Mouse (Mus musculus) kidney, postnatal 4 days (tissue): ENCODE measurements around the gene Sars.

ENCODE experiments used
- DNase-seq, 2 experiments: peaks; one replicate each; pipeline ENCODE4 v3.0.0; 2021; ENCODE audit warnings: mixed read lengths in 2 of 2

Sars gene

DNA sequence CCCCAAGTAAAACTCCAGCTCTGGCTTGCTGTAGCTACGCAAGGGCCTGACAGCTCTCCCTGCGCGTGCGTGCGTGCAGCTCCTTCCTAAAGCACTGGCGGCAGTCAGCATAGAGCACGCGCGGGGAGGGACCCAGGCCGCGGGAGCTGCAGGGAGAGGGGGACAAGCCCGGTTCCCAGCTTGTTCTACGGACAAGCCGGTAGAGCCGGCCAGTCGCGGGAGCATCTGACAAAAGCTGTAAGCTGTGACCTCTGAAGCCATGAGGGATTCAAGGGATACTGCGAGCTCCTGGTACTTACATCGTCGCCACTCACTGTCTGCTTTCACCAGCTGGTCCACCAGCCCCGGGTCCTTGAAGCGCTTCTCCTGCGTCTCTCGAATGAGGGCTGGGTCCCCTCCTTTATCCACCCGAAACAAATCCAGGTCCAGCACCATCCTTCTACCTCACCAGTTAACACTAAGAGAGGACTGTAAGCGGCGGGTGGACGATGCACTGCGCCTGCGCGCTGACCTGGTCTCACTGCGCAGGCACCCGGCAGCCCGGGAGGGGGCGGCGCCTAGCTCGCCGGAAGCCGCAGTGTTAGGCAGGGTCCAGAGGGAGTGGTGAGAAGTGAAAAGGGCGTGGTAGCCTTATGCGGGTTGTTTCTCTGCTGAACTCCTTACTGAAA, at the start of gene Sars:
Gene Sars (minus strand): TSS at position 512 of the 668 bp plus-strand sequence.
- peak; percentile 94 to 97 for DNase-seq

DNA sequence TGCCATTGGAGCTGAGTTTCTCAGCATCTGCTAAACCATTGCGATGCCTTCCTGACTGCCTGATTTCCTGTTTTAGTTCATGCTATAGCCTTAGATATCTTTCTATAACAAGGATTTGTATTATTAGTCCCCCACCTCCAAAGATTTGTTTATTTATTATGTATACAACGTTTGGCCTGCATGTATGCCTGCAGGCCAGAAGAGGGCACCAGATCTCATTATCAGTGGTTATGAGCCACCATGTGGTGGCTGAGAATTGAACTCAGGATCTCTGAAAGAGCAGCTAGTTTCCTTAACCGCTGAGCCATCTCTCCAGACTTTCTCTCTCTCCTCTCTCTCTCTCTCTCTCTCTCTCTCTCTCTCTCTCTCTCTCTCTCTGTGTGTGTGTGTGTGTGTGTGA, 45.0 kb upstream of the Sars start:
- DNase-seq = no peak

- DNase-seq = no peak
These were observed 39.7 kb upstream of the Sars start for GRCm38 (mm10) chr3:108484749-108485148.

DNA sequence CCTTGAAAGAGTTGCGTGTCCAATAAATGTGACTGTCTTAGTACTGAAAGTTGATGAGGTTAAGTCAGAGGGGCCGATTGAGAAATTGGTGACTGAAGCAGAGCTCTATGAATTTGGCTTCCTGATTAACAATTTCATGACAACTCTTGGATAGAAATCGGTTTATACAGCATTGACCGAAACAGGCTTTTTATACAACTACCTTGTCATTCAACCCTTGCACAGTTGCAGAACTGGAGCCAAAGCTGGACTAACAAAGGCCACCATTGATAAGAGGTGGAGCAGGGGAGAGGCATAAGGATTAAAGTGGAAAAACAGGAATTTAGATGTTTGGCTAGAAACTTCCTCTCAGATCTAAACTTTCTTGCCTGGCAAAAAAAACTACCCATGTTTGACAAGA, 33.8 kb upstream of the Sars start:
- DNase-seq = no peak

- DNase-seq = peak; percentile 74 to 83
These were observed 32.0 kb upstream of the Sars start for GRCm38 (mm10) chr3:108476761-108477619.

DNA sequence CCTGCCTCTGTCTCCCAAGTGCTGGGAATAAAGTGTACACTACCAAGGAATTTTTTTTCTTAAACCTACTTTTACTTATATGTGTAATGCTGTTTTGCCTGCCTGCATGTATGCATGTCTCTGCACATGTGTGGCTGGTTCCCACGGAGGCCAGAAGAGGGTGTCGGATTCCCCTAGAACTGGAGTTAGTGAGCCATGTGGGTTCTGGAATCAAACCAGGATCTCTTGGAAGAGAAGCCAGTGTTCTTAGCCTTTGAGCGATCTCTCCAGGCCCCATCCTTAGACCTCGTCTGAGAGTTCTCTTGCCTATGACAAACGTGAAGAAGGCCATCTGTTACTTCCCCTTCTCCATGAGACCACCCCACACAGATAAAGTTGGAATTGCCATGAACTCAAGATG, 30.5 kb upstream of the Sars start:
- peak in 1 of 2 experiments; percentile 25 for DNase-seq

DNA sequence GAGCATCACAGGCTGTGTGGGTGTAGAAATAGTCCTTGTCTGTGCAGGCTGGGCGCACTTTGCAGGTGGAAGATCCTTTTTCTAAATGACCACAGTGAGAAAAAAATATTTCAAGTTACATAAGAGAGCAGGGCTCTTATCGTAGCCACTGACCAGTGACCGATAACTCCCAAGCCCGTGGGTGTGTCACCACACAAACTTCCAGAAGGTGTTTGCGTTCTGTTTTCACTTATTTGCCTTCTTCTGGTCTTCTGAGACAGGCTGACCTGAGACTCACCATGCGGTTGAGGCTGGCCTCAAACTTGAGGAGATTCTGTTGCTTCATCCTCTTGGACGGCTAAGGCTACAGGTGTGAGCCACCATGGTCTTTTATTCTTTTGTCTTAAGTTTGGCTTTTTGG, 30.0 kb upstream of the Sars start:
- no peak for DNase-seq

DNA sequence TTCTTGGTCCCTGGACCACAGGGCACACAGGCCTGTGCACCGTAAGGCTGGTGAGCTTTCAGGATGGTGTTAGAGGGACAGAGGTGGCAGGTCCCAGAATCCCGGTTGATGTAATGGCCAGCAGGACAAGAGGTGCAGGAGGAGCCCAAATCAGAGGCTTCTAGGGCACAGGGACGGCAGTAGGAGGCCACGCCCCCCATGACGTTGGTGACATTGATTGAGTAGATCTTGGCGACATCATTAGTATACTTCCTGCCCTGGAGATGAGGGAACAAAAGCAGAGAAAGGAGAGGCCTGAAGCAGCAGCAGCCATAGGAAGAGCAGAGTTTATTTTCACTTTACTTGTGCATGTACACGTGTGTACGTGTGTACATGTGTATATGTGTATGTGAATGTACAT, 22.8 kb upstream of the Sars start:
- peak; percentile 53 to 65 for DNase-seq

DNA sequence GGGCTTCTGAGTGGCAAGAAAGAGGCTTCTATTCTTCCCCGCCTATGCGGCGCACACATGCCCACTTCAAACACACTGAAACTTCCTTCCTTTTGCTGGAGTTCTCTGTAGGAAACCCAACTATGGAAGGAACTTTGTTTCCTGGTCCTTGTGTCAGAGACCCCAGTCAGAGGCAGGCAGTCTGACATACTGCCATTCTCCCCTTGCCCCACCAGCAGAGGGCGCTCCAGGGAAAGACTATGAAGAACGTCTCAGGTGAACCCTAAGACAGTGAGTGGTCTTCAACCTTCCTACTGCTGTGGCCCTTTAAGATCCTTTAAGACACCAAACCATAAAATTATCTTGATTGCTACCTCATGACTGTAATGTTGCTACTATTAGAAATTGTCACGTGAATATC, 21.4 kb upstream of the Sars start:
- peak; percentile 74 to 75 for DNase-seq

- peak; percentile 66 to 77 for DNase-seq
These were observed 13.9 kb upstream of the Sars start for GRCm38 (mm10) chr3:108458866-108459265.

DNA sequence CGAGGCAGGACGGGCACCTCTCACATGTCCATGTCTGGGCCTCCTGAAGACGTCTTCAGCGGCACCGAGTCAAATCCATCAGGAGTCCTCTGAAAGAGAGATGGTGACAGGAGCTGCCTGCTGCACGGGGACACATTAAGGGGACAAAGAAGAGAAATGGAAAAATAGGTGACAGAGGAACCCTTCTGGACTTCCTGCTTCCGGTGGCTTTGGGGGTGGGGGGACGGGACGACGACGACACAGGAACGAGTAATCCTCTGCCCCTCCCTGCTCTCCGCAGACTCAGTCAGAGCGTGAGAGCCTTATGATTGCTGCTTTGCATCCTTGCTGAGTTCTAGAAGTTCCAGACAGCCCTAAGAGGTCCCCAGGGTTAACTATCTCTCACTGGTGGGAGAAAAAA, 13.4 kb upstream of the Sars start:
- no peak for DNase-seq

- DNase-seq = no peak
These were observed 9.2 kb upstream of the Sars start for GRCm38 (mm10) chr3:108454172-108454571.

DNA sequence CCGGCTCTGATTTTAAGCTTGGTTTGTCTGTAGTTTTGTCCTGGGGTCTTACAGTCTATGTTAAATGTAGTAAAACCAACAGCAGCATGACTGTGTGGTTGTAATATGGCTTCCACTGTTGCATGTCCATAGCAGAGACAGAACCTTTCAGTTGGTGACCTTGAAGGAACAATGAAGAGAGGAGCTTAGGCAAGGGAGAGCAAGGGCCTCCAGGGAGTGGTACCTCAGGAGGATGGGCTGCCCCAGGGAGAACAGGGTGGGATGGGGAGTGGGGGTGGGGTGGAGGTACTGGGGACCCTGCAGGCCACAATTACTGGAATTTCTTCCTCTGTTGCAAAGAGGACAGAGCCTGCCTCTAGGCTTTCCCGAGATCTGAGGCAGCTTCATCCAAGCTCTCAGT, 7.0 kb upstream of the Sars start:
- no peak for DNase-seq

GRCm38 (mm10) chr3:108445366-108445705, 327 bp upstream of the Sars start:
- DNase-seq = no peak

DNA sequence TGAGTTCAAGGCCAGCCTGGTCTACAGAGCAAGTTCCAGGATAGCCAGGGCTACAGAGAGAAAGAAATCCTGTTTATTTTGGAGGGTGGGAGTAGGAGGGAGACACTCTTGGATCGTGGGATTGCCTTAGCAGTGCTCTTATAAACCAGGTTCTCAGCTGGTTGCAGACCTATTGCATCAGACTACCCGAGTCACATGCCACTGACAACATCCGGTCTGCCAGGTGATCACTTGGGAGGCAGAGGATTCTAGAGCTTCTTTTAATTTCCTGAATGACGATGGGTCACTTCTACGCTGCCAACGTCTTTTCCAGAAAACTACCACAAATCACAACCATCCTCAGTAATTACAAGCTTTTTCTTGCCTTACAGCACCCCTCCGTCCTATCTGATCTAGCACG, 980 bp downstream of the Sars start:
- DNase-seq = peak; percentile 35 to 54

DNA sequence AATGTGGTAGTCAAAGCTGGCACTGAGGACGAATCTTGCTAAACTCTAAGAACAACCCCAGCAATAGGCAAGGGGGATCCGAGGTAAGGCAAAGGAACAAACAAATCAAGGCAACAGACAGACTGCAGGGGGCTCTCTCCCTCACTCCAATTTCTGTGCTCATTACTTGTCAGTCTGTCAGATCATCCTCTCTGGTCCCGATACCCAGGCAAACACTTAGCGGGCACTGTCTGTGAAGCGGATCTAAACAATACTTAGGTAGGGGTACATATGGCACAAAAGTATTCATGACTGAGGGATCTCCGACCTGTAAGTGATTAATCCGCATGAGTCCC, 8.7 kb downstream of the Sars start:
- no peak for DNase-seq

DNA sequence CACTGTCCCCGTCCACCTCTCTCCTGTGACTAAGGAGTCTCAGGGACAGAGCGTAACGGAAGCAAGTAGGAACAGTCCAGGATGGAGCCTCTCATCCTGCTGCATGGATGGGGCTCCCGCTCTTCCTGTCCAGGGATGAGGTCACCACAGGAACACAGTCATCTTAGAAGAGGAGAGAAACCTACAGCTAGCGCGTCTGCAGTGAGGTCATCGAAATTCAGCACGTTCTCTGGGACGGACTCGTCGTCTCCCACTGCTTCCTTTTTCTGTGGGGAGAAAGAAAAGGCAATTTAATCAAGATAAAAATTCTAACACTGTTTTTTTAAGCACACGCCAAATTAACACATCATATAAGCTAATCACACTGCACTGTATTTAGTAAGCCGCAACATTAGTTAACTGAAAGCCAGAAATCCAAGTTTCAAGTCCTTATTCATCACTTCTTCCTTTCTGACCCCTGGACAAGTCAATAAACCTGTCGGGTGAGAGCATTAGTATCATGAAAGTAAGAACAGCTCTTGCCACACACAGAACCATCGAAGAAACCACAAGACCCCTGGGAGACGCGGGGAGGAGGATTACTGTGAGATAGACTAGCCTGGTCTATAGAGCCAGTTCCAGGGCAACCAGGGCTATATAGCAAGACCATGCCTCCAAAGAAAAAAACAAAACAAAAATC, 9.2 kb downstream of the Sars start:
- no peak for DNase-seq

DNA sequence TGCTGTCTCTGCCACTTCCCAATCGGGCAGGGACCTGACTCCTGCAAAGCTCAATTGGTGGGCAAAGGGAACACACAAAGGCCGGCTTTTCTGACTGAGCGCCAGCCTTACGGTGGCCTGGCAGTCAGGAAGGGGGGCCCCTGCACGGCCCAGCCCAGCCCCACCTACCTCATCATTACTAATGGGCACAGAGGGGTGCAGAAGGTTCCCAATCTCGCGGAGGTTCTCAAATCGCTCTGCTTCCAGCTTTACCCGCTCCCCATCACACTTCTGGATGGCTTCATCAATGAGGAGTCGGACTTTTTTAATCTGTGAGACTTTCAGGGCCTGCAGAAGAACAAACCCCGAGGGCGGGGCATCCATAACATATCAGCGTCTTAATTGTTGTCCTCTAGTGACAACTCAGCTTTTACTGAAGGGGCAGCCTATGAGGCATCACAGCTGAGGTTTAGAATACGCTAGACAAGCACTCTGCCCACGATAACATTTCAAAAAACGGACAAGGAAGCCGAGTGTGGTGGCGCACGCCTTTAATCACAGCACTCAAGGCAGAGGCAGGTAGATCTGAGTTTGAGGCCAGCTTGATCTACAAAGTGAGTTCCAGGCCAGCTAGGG, 11.0 kb downstream of the Sars start:
- no peak for DNase-seq

GRCm38 (mm10) chr3:108433188-108433880, 11.7 kb downstream of the Sars start:
- DNase-seq = no peak

GRCm38 (mm10) chr3:108432542-108433187, 12.3 kb downstream of the Sars start:
- no peak for DNase-seq

DNA sequence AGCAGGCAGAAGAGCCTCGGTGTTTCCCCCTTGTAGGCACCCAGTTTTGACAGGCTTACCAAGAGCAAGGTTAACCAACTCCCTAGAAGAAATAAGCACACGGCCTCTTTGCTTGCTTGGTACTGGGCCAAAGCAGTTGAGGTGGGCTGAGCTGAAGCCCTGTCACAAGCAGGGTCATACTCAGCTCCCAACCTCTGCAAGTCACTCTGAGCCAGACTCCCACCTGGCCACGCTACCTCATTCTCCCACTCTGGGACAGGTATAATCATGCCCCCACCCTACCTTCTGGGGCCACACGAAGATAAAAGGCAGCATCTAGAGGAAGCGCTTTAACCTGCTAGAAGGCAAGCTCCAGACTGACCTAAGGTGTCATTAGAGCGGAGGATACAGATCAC, 19.4 kb downstream of the Sars start:
- DNase-seq = no peak

DNA sequence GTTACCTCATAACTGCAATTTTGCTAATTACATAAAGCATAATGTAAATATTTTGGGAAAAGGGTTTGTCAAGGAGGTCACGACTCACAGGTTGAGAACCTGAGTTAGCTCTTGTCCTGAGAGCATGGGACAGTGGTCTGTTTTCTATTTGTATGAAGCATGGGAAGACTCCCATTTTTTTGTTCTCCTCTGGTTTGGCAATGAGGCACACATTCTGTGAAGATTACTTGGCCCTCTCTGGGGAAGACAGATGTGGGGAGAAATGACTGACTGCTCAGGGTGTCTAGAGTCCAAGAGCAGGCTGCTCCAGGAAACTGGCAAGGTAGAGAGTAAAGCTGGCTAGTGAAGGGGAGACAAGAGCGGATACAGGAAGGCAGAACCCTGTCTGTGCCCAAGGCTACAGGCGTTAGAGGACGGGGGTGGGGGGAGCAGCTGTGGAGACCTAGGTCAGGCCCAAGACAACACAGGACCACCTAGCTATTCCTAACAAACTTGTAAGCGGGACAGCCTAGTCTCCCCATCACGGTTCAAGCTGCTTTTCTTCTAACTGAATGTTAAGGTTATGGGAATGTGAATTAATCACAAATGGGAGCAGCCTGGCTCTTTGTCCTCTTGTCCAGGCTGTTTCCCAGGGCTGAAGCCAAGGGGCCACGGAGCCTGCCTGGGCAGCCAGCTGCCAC, 19.9 kb downstream of the Sars start:
- DNase-seq = no peak
